Mouse (Mus musculus) lung, embryonic 14.5 days (tissue): ENCODE measurements at regions not wholly inside any gene's neighbourhood (a gene's known extent, or its start where the extent isn't known, plus 50 kb on each side); places are given as distances from the start of the nearest gene placed in this dataset.

Experiments
- ATAC-seq: fragments of 200-750 bp; cut with Nextera tagmentation; 2 replicates; pipeline ENCODE4 v1.8.0; 2017; ENCODE audit warnings: mild to moderate bottlenecking, moderate TSS enrichment, moderate library complexity; ENCODE audit not compliant: insufficient read depth
- DNase-seq: peaks from one replicate; pipeline ENCODE4 v3.0.0-alpha.2; 2015
- H3K27ac ChIP-seq: fragments of 300-500 bp; sonication (generic); 2 replicates; pipeline ENCODE4 v1.5.1; 2014; ENCODE audit warnings: low read depth, mild to moderate bottlenecking, moderate library complexity
- H3K27me3 ChIP-seq: fragments of 300-500 bp; sonication (generic); 2 replicates; pipeline ENCODE4 v1.6.1; 2014; ENCODE audit warnings: low read length, control low read depth; ENCODE audit not compliant: insufficient read depth
- H3K36me3 ChIP-seq: fragments of 300-500 bp; sonication (generic); 2 replicates; pipeline ENCODE4 v1.6.1; 2014; ENCODE audit warnings: control low read depth; ENCODE audit not compliant: insufficient read depth
- H3K4me1 ChIP-seq: fragments of 300-500 bp; sonication (generic); 2 replicates; pipeline ENCODE4 v1.6.1; 2014; ENCODE audit warnings: antibody characterized with exemption, control low read depth; ENCODE audit not compliant: insufficient read depth
- H3K4me2 ChIP-seq: fragments of 300-500 bp; sonication (generic); 2 replicates; pipeline ENCODE4 v1.6.1; 2014; ENCODE audit warnings: mild to moderate bottlenecking
- H3K4me3 ChIP-seq: fragments of 300-500 bp; sonication (generic); 2 replicates; pipeline ENCODE4 v1.5.1; 2014; ENCODE audit warnings: low read depth, low read length
- H3K9ac ChIP-seq: fragments of 300-500 bp; sonication (generic); 2 replicates; pipeline ENCODE4 v1.6.1; 2014
- H3K9me3 ChIP-seq: fragments of 300-500 bp; sonication (generic); 2 replicates; pipeline ENCODE4 v1.6.1; 2016; ENCODE audit warnings: low read depth, low read length, control low read depth
- CTCF ChIP-seq: IDR thresholded peaks from 2 replicates; pipeline ENCODE4 v1.5.1; 2016; ENCODE audit warnings: antibody characterized with exemption, low read depth
- WGBS: fragments of 180-500 bp; shearing (Covaris S2); extraction: QIAGEN DNeasy Blood & Tissue Kit; methylation state at CpG from one replicate; pipeline ENCODE4 v1.1.7; 2014; 5-methylcytosine and 5-hydroxymethylcytosine counted together

GRCm38 (mm10) chr15:97467781-97468485 is 220.8 kb upstream of the Amigo2 start:
- ATAC-seq: no peak
- Histone ChIP-seq H3K4me2 (no peak overlapping the region), H3K9ac (no peak overlapping the region), H3K9me3 (no peaks in the 10 kb centered on the region), H3K4me3 (no peak overlapping the region), H3K4me1 (no peaks in the 10 kb centered on the region), H3K27ac (no peak overlapping the region), H3K36me3 (no peaks in the 10 kb centered on the region), H3K27me3 (no peaks in the 10 kb centered on the region)
- TF ChIP-seq CTCF: no peak
- 61% methylated on average over 18 of the region's 18 CpGs for WGBS
- peak; percentile 40 for DNase-seq

- Histone ChIP-seq H3K9ac (no peak overlapping the region), H3K27ac (no peak overlapping the region), H3K4me2 (no peak overlapping the region), H3K4me3 (no peak overlapping the region), H3K36me3 (no peaks in the 10 kb centered on the region), H3K9me3 (no peaks in the 10 kb centered on the region), H3K27me3 (no peaks in the 10 kb centered on the region), H3K4me1 (0 out of 2 replicates have a peak, but pooled peaks cover 2% of the 10 kb centered on the region)
- TF ChIP-seq CTCF: no peak
- DNase-seq (no peak), ATAC-seq (no peak)
- WGBS: 69% methylated on average over 10 of the region's 10 CpGs
These were observed 219.9 kb upstream of the Amigo2 start for GRCm38 (mm10) chr15:97466906-97467465.

- Histone ChIP-seq H3K27me3 (no peaks in the 10 kb centered on the region), H3K9ac (no peak overlapping the region), H3K27ac (no peak overlapping the region), H3K36me3 (no peaks in the 10 kb centered on the region), H3K4me3 (no peak overlapping the region), H3K4me1 (0 out of 2 replicates have a peak, but pooled peaks cover 2% of the 10 kb centered on the region), H3K9me3 (no peaks in the 10 kb centered on the region), H3K4me2 (no peak overlapping the region)
- DNase-seq (no peak), ATAC-seq (no peak)
- 62% methylated on average over 3 of the region's 3 CpGs for WGBS
- peak; percentile 42; the same call in 1 of the 2 replicates for TF ChIP-seq CTCF
These were observed 219.0 kb upstream of the Amigo2 start for GRCm38 (mm10) chr15:97466110-97466509.

GRCm38 (mm10) chr15:97465366-97465765 is 218.3 kb upstream of the Amigo2 start:
- Histone ChIP-seq H3K4me1 (0 out of 2 replicates have a peak, but pooled peaks cover 2% of the 10 kb centered on the region), H3K27me3 (no peaks in the 10 kb centered on the region), H3K9ac (no peak overlapping the region), H3K4me3 (no peak overlapping the region), H3K27ac (no peak overlapping the region), H3K9me3 (no peaks in the 10 kb centered on the region), H3K36me3 (no peaks in the 10 kb centered on the region), H3K4me2 (no peak overlapping the region)
- no peak for ATAC-seq
- WGBS: 81% methylated on average over 8 of the region's 8 CpGs
- no peak for TF ChIP-seq CTCF
- no peak for DNase-seq

- no peak overlapping the region for H3K4me2 ChIP-seq
- no peak overlapping the region for H3K4me3 ChIP-seq
- H3K9me3 ChIP-seq: no peaks in the 10 kb centered on the region
- DNase-seq (no peak), ATAC-seq (no peak)
- H3K36me3 ChIP-seq: no peaks in the 10 kb centered on the region
- no peak overlapping the region for H3K27ac ChIP-seq
- no peak overlapping the region for H3K9ac ChIP-seq
- H3K27me3 ChIP-seq: no peaks in the 10 kb centered on the region
- no peak for TF ChIP-seq CTCF
- 0 out of 2 replicates have a peak, but pooled peaks cover 2% of the 10 kb centered on the region for H3K4me1 ChIP-seq
- WGBS: 75% methylated on average over 9 of the region's 9 CpGs
These were observed 217.7 kb upstream of the Amigo2 start for GRCm38 (mm10) chr15:97464737-97465136.

- DNase-seq: peak; percentile 37
These were observed 215.5 kb upstream of the Amigo2 start for GRCm38 (mm10) chr15:97462587-97462986.

GRCm38 (mm10) chr15:97462006-97462405 is 214.9 kb upstream of the Amigo2 start:
- Histone ChIP-seq H3K9me3 (no peaks in the 10 kb centered on the region), H3K36me3 (no peaks in the 10 kb centered on the region), H3K4me1 (0 out of 2 replicates have a peak, but pooled peaks cover 2% of the 10 kb centered on the region), H3K9ac (no peak overlapping the region), H3K4me3 (no peak overlapping the region), H3K27ac (no peak overlapping the region), H3K4me2 (no peak overlapping the region), H3K27me3 (no peaks in the 10 kb centered on the region)
- ATAC-seq (no peak), DNase-seq (no peak)
- WGBS: 77% methylated on average over 7 of the region's 7 CpGs
- no peak for TF ChIP-seq CTCF

More at GRCm38 (mm10) chr15:97462587-97462986, 215.5 kb upstream of the Amigo2 start:
- no peak for TF ChIP-seq CTCF
- H3K27ac ChIP-seq: no peak overlapping the region
- ATAC-seq: no peak
- no peaks in the 10 kb centered on the region for H3K27me3 ChIP-seq
- no peak overlapping the region for H3K9ac ChIP-seq
- no peaks in the 10 kb centered on the region for H3K36me3 ChIP-seq
- 37% methylated on average over 2 of the region's 2 CpGs for WGBS
- H3K9me3 ChIP-seq: no peaks in the 10 kb centered on the region
- no peak overlapping the region for H3K4me3 ChIP-seq
- H3K4me1 ChIP-seq: 0 out of 2 replicates have a peak, but pooled peaks cover 2% of the 10 kb centered on the region
- no peak overlapping the region for H3K4me2 ChIP-seq
